ENCODE assay signal across 21 mouse cellular contexts in genomic region chr17:81544926-81545325, GRCm38 (mm10).
DNase-seq lines count a peak whose midpoint lies in the region; ATAC-seq and TF ChIP-seq lines count a peak whose summit lies in the region.
"Had no signal": no experiment of that assay in that cellular context is flagged by ENCODE, and none has a peak within 500 bp of the region (broad histone marks: within the 10 kb centered on the region; RNA-seq: fewer than 3 reads in every experiment).

No protein-coding gene starts in this region.

- TF ChIP-seq EP300 in heart, postnatal 0 days (IDR thresholded peaks at IDR 0.05; ENCODE audit: low read depth): no peak
- TF ChIP-seq EP300 in heart, adult 2 months (IDR thresholded peaks at IDR 0.05; ENCODE audit: insufficient read depth, low read depth, low read length): no peak

- H3K9me3 ChIP-seq in heart, postnatal 0 days (replicated peaks; ENCODE audit: control insufficient read depth, low read length): no peaks in the 10 kb centered on the region
- H3K9me3 ChIP-seq in forebrain, embryonic 14.5 days (replicated peaks; ENCODE audit: control insufficient read depth, low read length): no peaks in the 10 kb centered on the region
- H3K9me3 ChIP-seq: embryonic facial prominence, embryonic 13.5 days; embryonic facial prominence, embryonic 15.5 days; forebrain, embryonic 10.5 days; forebrain, embryonic 12.5 days; forebrain, embryonic 15.5 days had no signal

- no peak overlapping the region for H3K4me3 ChIP-seq in heart, postnatal 0 days (ENCODE audit: low read depth, low read length)
- no peak overlapping the region for H3K4me3 ChIP-seq in heart, adult 2 months
- no peak overlapping the region for H3K4me3 ChIP-seq in cortical plate, adult 2 months (ENCODE audit: insufficient read depth, low read length)
- no peak overlapping the region for H3K4me3 ChIP-seq in forebrain, embryonic 14.5 days (ENCODE audit: low read depth, low read length)
- H3K4me3 ChIP-seq: embryonic facial prominence, embryonic 13.5 days; embryonic facial prominence, embryonic 15.5 days; erythroblast, embryonic 14.5 days; forebrain, embryonic 10.5 days; forebrain, embryonic 12.5 days; forebrain, embryonic 15.5 days had no signal

- H3K4me2 ChIP-seq in heart, postnatal 0 days (ENCODE audit: low read depth, low read length): no peak overlapping the region
- no peak overlapping the region for H3K4me2 ChIP-seq in forebrain, embryonic 14.5 days (ENCODE audit: low read length)
- H3K4me2 ChIP-seq: embryonic facial prominence, embryonic 13.5 days; embryonic facial prominence, embryonic 15.5 days; forebrain, embryonic 12.5 days; forebrain, embryonic 15.5 days had no signal

- DNase-seq in heart, postnatal 0 days (ENCODE audit: low spot score): no peak
- DNase-seq in heart, adult 2 months: no peak
- no peak for DNase-seq in forebrain, embryonic 14.5 days (ENCODE audit: low spot score)
- no peak for DNase-seq in adrenal gland, postnatal 14 days
- DNase-seq: adrenal gland, adult 2 months; adrenal gland, postnatal 10 days; adrenal gland, postnatal 36 days; cerebellum, adult 11 months; cerebellum, adult 18-20 months; cerebellum, adult 8-10 months; cerebellum, adult 9-11 months; cerebellum, postnatal 25 days; embryo, embryonic 11 days; forebrain, postnatal 0 days had no signal

- ATAC-seq in heart, postnatal 0 days (ENCODE audit: insufficient read depth, low read depth): no peak
- no peak for ATAC-seq in forebrain, embryonic 14.5 days
- ATAC-seq: forebrain, embryonic 15.5 days; forebrain, postnatal 0 days had no signal

- no peak overlapping the region for H3K9ac ChIP-seq in heart, postnatal 0 days (replicated peaks; ENCODE audit: low read depth, low read length)
- H3K9ac ChIP-seq in heart, adult 2 months (ENCODE audit: low read depth, low read length): no peak overlapping the region
- H3K9ac ChIP-seq in forebrain, embryonic 14.5 days (ENCODE audit: low read length): no peak overlapping the region
- H3K9ac ChIP-seq: embryonic facial prominence, embryonic 13.5 days; embryonic facial prominence, embryonic 15.5 days; forebrain, embryonic 12.5 days; forebrain, embryonic 15.5 days; forebrain, postnatal 0 days had no signal

- H3K36me3 ChIP-seq in heart, postnatal 0 days (replicated peaks; ENCODE audit: control insufficient read depth, insufficient read depth, low read length): 0 out of 2 replicates have a peak, but pooled peaks cover 6% of the 10 kb centered on the region
- H3K36me3 ChIP-seq in heart, adult 2 months (ENCODE audit: control insufficient read depth, insufficient read depth, low read length): peaks cover 7% of the 10 kb centered on the region
- no peaks in the 10 kb centered on the region for H3K36me3 ChIP-seq in forebrain, embryonic 14.5 days (ENCODE audit: control insufficient read depth, insufficient read depth, low read length)
- H3K36me3 ChIP-seq: embryonic facial prominence, embryonic 13.5 days; embryonic facial prominence, embryonic 15.5 days; forebrain, embryonic 10.5 days; forebrain, embryonic 12.5 days; forebrain, embryonic 15.5 days had no signal

- H3K4me1 ChIP-seq in heart, postnatal 0 days (ENCODE audit: control insufficient read depth, insufficient read depth): peaks cover 40% of the 10 kb centered on the region
- H3K4me1 ChIP-seq in heart, adult 2 months (ENCODE audit: control insufficient read depth, insufficient read depth, low read length): peaks cover 9% of the 10 kb centered on the region
- peaks cover 3% of the 10 kb centered on the region; the same call in 1 of the 2 replicates for H3K4me1 ChIP-seq in cortical plate, adult 2 months (ENCODE audit: control insufficient read depth, insufficient read depth, low read length)
- no peaks in the 10 kb centered on the region for H3K4me1 ChIP-seq in forebrain, embryonic 14.5 days (ENCODE audit: control insufficient read depth, insufficient read depth, low read length)
- H3K4me1 ChIP-seq: embryonic facial prominence, embryonic 13.5 days; embryonic facial prominence, embryonic 15.5 days; forebrain, embryonic 15.5 days had no signal

- intact Hi-C loops in heart, adult 2 months (cut with DNase I): no loop called here

- 66% methylated on average over 3 of the region's 3 CpGs for WGBS in heart, postnatal 0 days
- WGBS in heart, adult 2 months: 55% methylated on average over 3 of the region's 3 CpGs
- WGBS in forebrain, embryonic 14.5 days: 89% methylated on average over 3 of the region's 3 CpGs

- TF ChIP-seq POLR2A in heart, adult 2 months (IDR thresholded peaks at IDR 0.05; ENCODE audit: insufficient read depth, low read depth, low read length): no peak
- no peak for TF ChIP-seq POLR2A in cortical plate, adult 2 months (IDR thresholded peaks at IDR 0.05; ENCODE audit: extremely low read depth, insufficient read depth, low read length)

- no peak for TF ChIP-seq CTCF in heart, postnatal 0 days (IDR thresholded peaks at IDR 0.05; ENCODE audit: low read depth)
- no peak for TF ChIP-seq CTCF in heart, adult 2 months (IDR thresholded peaks at IDR 0.05)
- no peak for TF ChIP-seq CTCF in cortical plate, adult 2 months (IDR thresholded peaks at IDR 0.05; ENCODE audit: extremely low read depth, insufficient read depth, low read length)

- H3K27me3 ChIP-seq in heart, postnatal 0 days (ENCODE audit: control insufficient read depth, insufficient read depth, low read length): no peaks in the 10 kb centered on the region
- no peaks in the 10 kb centered on the region for H3K27me3 ChIP-seq in heart, adult 2 months (ENCODE audit: control insufficient read depth, insufficient read depth, low read length)
- no peaks in the 10 kb centered on the region for H3K27me3 ChIP-seq in forebrain, embryonic 14.5 days (replicated peaks; ENCODE audit: control insufficient read depth, insufficient read depth, low read length)
- H3K27me3 ChIP-seq: embryonic facial prominence, embryonic 13.5 days; embryonic facial prominence, embryonic 15.5 days; forebrain, embryonic 12.5 days; forebrain, embryonic 15.5 days had no signal

- H3K79me2 ChIP-seq in heart, adult 2 months (replicated peaks; ENCODE audit: control insufficient read depth, insufficient read depth, low read length): no peaks in the 10 kb centered on the region; the same call in 1 of the 2 replicates

- H3K27ac ChIP-seq in heart, postnatal 0 days (ENCODE audit: low read depth): peak overlapping the region; percentile 55; the same call in 1 of the 2 replicates
- no peak overlapping the region for H3K27ac ChIP-seq in heart, adult 2 months
- H3K27ac ChIP-seq in cortical plate, adult 2 months (ENCODE audit: insufficient read depth, low read length): peak overlapping the region; percentile 37; the same call in 1 of the 2 replicates
- H3K27ac ChIP-seq in forebrain, embryonic 14.5 days (ENCODE audit: low read depth, low read length): no peak overlapping the region
- H3K27ac ChIP-seq: embryonic facial prominence, embryonic 13.5 days; embryonic facial prominence, embryonic 15.5 days; forebrain, embryonic 10.5 days; forebrain, embryonic 12.5 days; forebrain, embryonic 15.5 days had no signal

Comparison
In these comparisons a context has a peak if more than half of its experiments do, and no peak if none do; other contexts are left out.
1. H3K27ac ChIP-seq: peak in heart, postnatal 0 days (single experiment) and cortical plate, adult 2 months (single experiment); none in heart, adult 2 months (single experiment) and forebrain, embryonic 14.5 days (single experiment).